ENCODE assay signal across 15 mouse cellular contexts in genomic region chr16:88592758-88593157, GRCm38 (mm10). TPM values are rescaled to one million over a fixed set of nuclear protein-coding genes. Genes with fewer than 3 reads are reported as not detected.
DNase-seq lines count a peak whose midpoint lies in the region; ATAC-seq lines count a peak whose summit lies in the region.
"Had no signal": no experiment of that assay in that cellular context is flagged by ENCODE, and none has a peak within 500 bp of the region (broad histone marks: within the 10 kb centered on the region; RNA-seq: fewer than 3 reads in every experiment).

No protein-coding gene starts in this region.

- no peaks in the 10 kb centered on the region for H3K4me1 ChIP-seq in kidney, embryonic 16.5 days (ENCODE audit: insufficient read depth, low read length)
- no peaks in the 10 kb centered on the region for H3K4me1 ChIP-seq in midbrain, embryonic 14.5 days (ENCODE audit: control insufficient read depth, insufficient read depth, low read length)
- no peaks in the 10 kb centered on the region for H3K4me1 ChIP-seq in midbrain, embryonic 15.5 days
- H3K4me1 ChIP-seq: embryonic facial prominence, embryonic 15.5 days; heart, embryonic 13.5 days had no signal

- H3K9me3 ChIP-seq in kidney, embryonic 16.5 days (ENCODE audit: low read length), result no peaks in the 10 kb centered on the region
- no peaks in the 10 kb centered on the region for H3K9me3 ChIP-seq in midbrain, embryonic 14.5 days (ENCODE audit: control insufficient read depth, low read length)
- H3K9me3 ChIP-seq in midbrain, embryonic 15.5 days, result no peaks in the 10 kb centered on the region
- H3K9me3 ChIP-seq: embryonic facial prominence, embryonic 15.5 days; heart, embryonic 13.5 days had no signal

- H3K36me3 ChIP-seq in kidney, embryonic 16.5 days (ENCODE audit: insufficient read depth, low read length), result no peaks in the 10 kb centered on the region
- H3K36me3 ChIP-seq in midbrain, embryonic 14.5 days (ENCODE audit: control insufficient read depth, insufficient read depth, low read length), result no peaks in the 10 kb centered on the region
- no peaks in the 10 kb centered on the region for H3K36me3 ChIP-seq in midbrain, embryonic 15.5 days (replicated peaks)
- H3K36me3 ChIP-seq: embryonic facial prominence, embryonic 15.5 days; heart, embryonic 13.5 days had no signal

- H3K27ac ChIP-seq in kidney, embryonic 16.5 days (ENCODE audit: low read length), result no peak overlapping the region
- H3K27ac ChIP-seq in midbrain, embryonic 14.5 days (replicated peaks; ENCODE audit: low read depth, low read length), result no peak overlapping the region
- H3K27ac ChIP-seq in midbrain, embryonic 15.5 days, result no peak overlapping the region
- H3K27ac ChIP-seq: embryonic facial prominence, embryonic 15.5 days; heart, embryonic 13.5 days; macrophage had no signal

- ATAC-seq in kidney, embryonic 16.5 days (ENCODE audit: low FRiP score, low TSS enrichment), result no peak
- ATAC-seq in midbrain, embryonic 14.5 days (ENCODE audit: low FRiP score, low TSS enrichment), result no peak
- ATAC-seq in midbrain, embryonic 15.5 days (replicated peaks), result no peak
- no peak for ATAC-seq in granulocyte monocyte progenitor cell, adult 5-6 weeks (replicated peaks; ENCODE audit: poor library complexity, severe bottlenecking)

- H3K9ac ChIP-seq in kidney, embryonic 16.5 days (replicated peaks; ENCODE audit: low read length), result no peak overlapping the region
- H3K9ac ChIP-seq in midbrain, embryonic 14.5 days (replicated peaks; ENCODE audit: low read length), result no peak overlapping the region
- H3K9ac ChIP-seq in midbrain, embryonic 15.5 days, result no peak overlapping the region
- H3K9ac ChIP-seq: embryonic facial prominence, embryonic 15.5 days; heart, embryonic 13.5 days had no signal

- H3K4me3 ChIP-seq in kidney, embryonic 16.5 days (ENCODE audit: low read length), result no peak overlapping the region
- no peak overlapping the region for H3K4me3 ChIP-seq in midbrain, embryonic 14.5 days (replicated peaks; ENCODE audit: low read depth, low read length)
- H3K4me3 ChIP-seq in midbrain, embryonic 15.5 days, result no peak overlapping the region
- H3K4me3 ChIP-seq: embryonic facial prominence, embryonic 15.5 days; heart, embryonic 13.5 days; myocyte had no signal

- H3K4me2 ChIP-seq in kidney, embryonic 16.5 days (replicated peaks; ENCODE audit: low read depth, low read length), result no peak overlapping the region
- no peak overlapping the region for H3K4me2 ChIP-seq in midbrain, embryonic 14.5 days (ENCODE audit: low read length)
- no peak overlapping the region for H3K4me2 ChIP-seq in midbrain, embryonic 15.5 days
- H3K4me2 ChIP-seq: embryonic facial prominence, embryonic 15.5 days; heart, embryonic 13.5 days had no signal

- H3K27me3 ChIP-seq in kidney, embryonic 16.5 days (ENCODE audit: insufficient read depth, low read length), result no peaks in the 10 kb centered on the region
- no peaks in the 10 kb centered on the region for H3K27me3 ChIP-seq in midbrain, embryonic 14.5 days (ENCODE audit: control insufficient read depth, insufficient read depth, low read length)
- H3K27me3 ChIP-seq in midbrain, embryonic 15.5 days (replicated peaks), result no peaks in the 10 kb centered on the region
- H3K27me3 ChIP-seq: embryonic facial prominence, embryonic 15.5 days; heart, embryonic 13.5 days had no signal

- peak; percentile 14 for DNase-seq in adrenal gland, postnatal 10 days
- DNase-seq in adrenal gland, postnatal 4 days (ENCODE audit: low spot score in 2 of 2), result no peak
- peak; percentile 5 for DNase-seq in kidney, adult 18-20 months
- DNase-seq in midbrain, embryonic 14.5 days, result peak; percentile 19
- peak; percentile 38 for DNase-seq in mesoderm, embryonic 11.5 days (ENCODE audit: low read depth, low spot score)
- DNase-seq: thymus, postnatal 4 days had no signal

RNA-seq across cellular contexts. Expression of gene Krtap24-1, which starts 19.3 kb away (rescaled TPM):
- total RNA-seq in adrenal gland, postnatal 10 days (2021), result not detected
- total RNA-seq in adrenal gland, postnatal 4 days (2021), result not detected
- not detected in 2 replicates for polyA plus RNA-seq in kidney, embryonic 16.5 days (2015; fragmentation: Nextera tagmentation; extraction: Ambion mirVana)
- polyA plus RNA-seq in midbrain, embryonic 14.5 days (2014; fragmentation: Nextera tagmentation; extraction: Ambion mirVana), result not detected in 2 replicates
- polyA plus RNA-seq in midbrain, embryonic 15.5 days (2015; fragmentation: Nextera tagmentation; extraction: Ambion mirVana), result not detected in 2 replicates
- total RNA-seq in granulocyte monocyte progenitor cell, adult 5-6 weeks (2014; fragmentation: Nextera tagmentation), result not detected in 2 replicates
- total RNA-seq in granulocyte monocyte progenitor cell, adult 5-6 weeks (2017), result not detected in 2 replicates
- total RNA-seq: left cerebral cortex, postnatal 25 days had no signal
- polyA plus RNA-seq: heart, embryonic 13.5 days; intestine, embryonic 14.5 days; macrophage; myocyte had no signal

RNA-seq across cellular contexts. Expression of gene Cldn8, which starts 29.8 kb away (rescaled TPM):
- total RNA-seq in adrenal gland, postnatal 10 days (2021), result not detected
- total RNA-seq in adrenal gland, postnatal 4 days (2021), result 10 to 100 TPM in 1 of 2 experiments, under 1 TPM in 1; 0.25 to 12.7 TPM
- 140 and 143 TPM in 2 replicates for polyA plus RNA-seq in kidney, embryonic 16.5 days (2015; fragmentation: Nextera tagmentation; extraction: Ambion mirVana)
- not detected in 2 replicates for polyA plus RNA-seq in midbrain, embryonic 14.5 days (2014; fragmentation: Nextera tagmentation; extraction: Ambion mirVana)
- 0.06 TPM in 1 of 2 replicates, not detected in the other for polyA plus RNA-seq in midbrain, embryonic 15.5 days (2015; fragmentation: Nextera tagmentation; extraction: Ambion mirVana)
- total RNA-seq in granulocyte monocyte progenitor cell, adult 5-6 weeks (2014; fragmentation: Nextera tagmentation), result not detected in 2 replicates
- not detected in 2 replicates for total RNA-seq in granulocyte monocyte progenitor cell, adult 5-6 weeks (2017)
- total RNA-seq: left cerebral cortex, postnatal 25 days had no signal
- polyA plus RNA-seq: macrophage, myocyte had no signal

RNA-seq across cellular contexts. Expression of gene 2310079G19Rik, which starts 34.7 kb away (rescaled TPM):
- total RNA-seq in adrenal gland, postnatal 10 days (2021), result not detected
- total RNA-seq in adrenal gland, postnatal 4 days (2021), result not detected
- not detected in 2 replicates for polyA plus RNA-seq in kidney, embryonic 16.5 days (2015; fragmentation: Nextera tagmentation; extraction: Ambion mirVana)
- not detected in 2 replicates for polyA plus RNA-seq in midbrain, embryonic 14.5 days (2014; fragmentation: Nextera tagmentation; extraction: Ambion mirVana)
- not detected in 2 replicates for polyA plus RNA-seq in midbrain, embryonic 15.5 days (2015; fragmentation: Nextera tagmentation; extraction: Ambion mirVana)
- not detected in 2 replicates for total RNA-seq in granulocyte monocyte progenitor cell, adult 5-6 weeks (2014; fragmentation: Nextera tagmentation)
- total RNA-seq in granulocyte monocyte progenitor cell, adult 5-6 weeks (2017), result not detected in 2 replicates
- total RNA-seq: left cerebral cortex, postnatal 25 days had no signal
- polyA plus RNA-seq: embryonic facial prominence, embryonic 15.5 days; heart, embryonic 13.5 days; intestine, embryonic 14.5 days; macrophage; myocyte had no signal

RNA-seq across cellular contexts. Expression of gene Krtap26-1, which starts 54.8 kb away (rescaled TPM):
- not detected for total RNA-seq in adrenal gland, postnatal 10 days (2021)
- total RNA-seq in adrenal gland, postnatal 4 days (2021), result not detected
- not detected in 2 replicates for polyA plus RNA-seq in kidney, embryonic 16.5 days (2015; fragmentation: Nextera tagmentation; extraction: Ambion mirVana)
- not detected in 2 replicates for polyA plus RNA-seq in midbrain, embryonic 14.5 days (2014; fragmentation: Nextera tagmentation; extraction: Ambion mirVana)
- polyA plus RNA-seq in midbrain, embryonic 15.5 days (2015; fragmentation: Nextera tagmentation; extraction: Ambion mirVana), result not detected in 2 replicates
- total RNA-seq in granulocyte monocyte progenitor cell, adult 5-6 weeks (2014; fragmentation: Nextera tagmentation), result not detected in 2 replicates
- not detected in 2 replicates for total RNA-seq in granulocyte monocyte progenitor cell, adult 5-6 weeks (2017)
- total RNA-seq: left cerebral cortex, postnatal 25 days had no signal
- polyA plus RNA-seq: heart, embryonic 13.5 days; intestine, embryonic 14.5 days; macrophage; myocyte had no signal

Comparison
In these comparisons a context has a peak if more than half of its experiments do, and no peak if none do; other contexts are left out.
1. DNase-seq: peak in adrenal gland, postnatal 10 days (single experiment), kidney, adult 18-20 months (single experiment), midbrain, embryonic 14.5 days (single experiment) and mesoderm, embryonic 11.5 days (single experiment); none in adrenal gland, postnatal 4 days (0 of 2).